Mouse (Mus musculus) liver, embryonic 11.5 days (tissue): ENCODE results near the gene Tecpr1. TPM values are rescaled to one million over a fixed set of nuclear protein-coding genes. Genes with fewer than 3 reads are reported as not detected.

ENCODE experiments used
- polyA plus RNA-seq: library from polyadenylated mRNA; unstranded; fragments of >200 nt; fragmentation: Nextera tagmentation; extraction: Ambion mirVana; gene quantifications from 2 replicates; pipeline ENCODE4 v1.2.1, GENCODE M21; 2014

Tecpr1 gene
- polyA plus RNA-seq, 1 experiment from 2014 or later = 8.9 TPM

Other genes starting within 250 kb of the Tecpr1 start
- 93.1 and 97.2 TPM in 2 replicates for gene Ccz1, start 208.7 kb downstream of the Tecpr1 start, polyA plus RNA-seq
- gene Ocm, start 196.9 kb downstream of the Tecpr1 start, polyA plus RNA-seq = not detected in 2 replicates
- gene Lmtk2, start 123.2 kb downstream of the Tecpr1 start, polyA plus RNA-seq = 4.9 and 5.7 TPM in 2 replicates
- 1.3 and 1.6 TPM in 2 replicates for gene Bhlha15, start 33.3 kb downstream of the Tecpr1 start, polyA plus RNA-seq
- gene Bri3, start 20.8 kb upstream of the Tecpr1 start, polyA plus RNA-seq = 59.2 and 61.0 TPM in 2 replicates
- gene Baiap2l1, start 134.5 kb upstream of the Tecpr1 start, polyA plus RNA-seq = 6.8 and 8.2 TPM in 2 replicates